Mouse (Mus musculus): Measurements from ENCODE around the gene Ccnt2. TPM values are rescaled to one million over a fixed set of nuclear protein-coding genes. Genes with fewer than 3 reads are reported as not detected.

Ccnt2 gene
- polyA plus RNA-seq, 1 experiment from 2014 or later: 94.9 TPM

- H3K27me3 ChIP-seq (ENCODE audit: low read depth, poor library complexity, severe bottlenecking): no peaks in the 10 kb centered on the region
- peak overlapping the region; percentile 95 for H3K27ac ChIP-seq
- H3K4me1 ChIP-seq: peaks cover 19% of the 10 kb centered on the region
- H3K9me3 ChIP-seq (replicated peaks): no peaks in the 10 kb centered on the region
- DNase-seq (ENCODE audit: low spot score): peak; percentile 31
- WGBS: 1% methylated on average over 14 of the region's 14 CpGs
- H3K4me3 ChIP-seq: peak overlapping the region; percentile 95
- H3K36me3 ChIP-seq: peaks cover 8% of the 10 kb centered on the region
Measured at GRCm38 (mm10) chr1:127773198-127773802, 664 bp upstream of the Ccnt2 start.

DNA sequence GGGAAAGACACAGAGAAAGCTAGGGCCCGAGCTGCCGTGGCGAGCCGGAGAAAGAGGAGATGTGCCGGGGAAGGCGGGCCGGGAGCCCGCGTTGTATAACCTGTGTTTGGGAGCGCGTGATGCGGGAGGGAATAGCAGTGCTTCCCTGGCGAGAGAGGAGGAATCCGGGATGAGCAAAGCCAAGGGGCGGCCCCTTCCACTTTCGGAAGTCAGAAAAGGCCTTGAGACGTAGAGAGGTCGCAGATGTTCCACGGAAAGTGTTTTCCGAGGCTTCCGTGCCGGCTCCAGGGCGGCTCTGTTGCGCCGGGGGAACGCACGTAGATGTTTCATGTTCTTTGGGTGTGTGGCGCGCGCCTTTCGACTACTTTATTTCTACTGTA lies 527 bp downstream of the Ccnt2 start:
- Histone ChIP-seq H3K36me3 (peaks cover 19% of the 10 kb centered on the region), H3K27me3 (ENCODE audit: low read depth, poor library complexity, severe bottlenecking) (no peaks in the 10 kb centered on the region), H3K4me1 (peaks cover 19% of the 10 kb centered on the region), H3K4me3 (peak overlapping the region; percentile 95), H3K9me3 (replicated peaks) (no peaks in the 10 kb centered on the region), H3K27ac (peak overlapping the region; percentile 95)
- under 1% methylated on average over 31 of the region's 31 CpGs for WGBS
- no peak for DNase-seq (ENCODE audit: low spot score)

- no peak for DNase-seq (ENCODE audit: low spot score)
- H3K9me3 ChIP-seq (replicated peaks): no peaks in the 10 kb centered on the region
- peaks cover 20% of the 10 kb centered on the region for H3K36me3 ChIP-seq
- H3K4me3 ChIP-seq: peak overlapping the region; percentile 95
- peaks cover 19% of the 10 kb centered on the region for H3K4me1 ChIP-seq
- H3K27ac ChIP-seq: peak overlapping the region; percentile 95
- no peaks in the 10 kb centered on the region for H3K27me3 ChIP-seq (ENCODE audit: low read depth, poor library complexity, severe bottlenecking)
- WGBS: 13% methylated on average over 10 of the region's 10 CpGs
Measured at GRCm38 (mm10) chr1:127775206-127775720, 1.3 kb downstream of the Ccnt2 start.

- Histone ChIP-seq H3K4me3 (0 out of 2 replicates have a peak overlapping the region, but pooled peaks have one; percentile 95), H3K27me3 (ENCODE audit: low read depth, poor library complexity, severe bottlenecking) (no peaks in the 10 kb centered on the region), H3K9me3 (replicated peaks) (no peaks in the 10 kb centered on the region), H3K36me3 (peaks cover 20% of the 10 kb centered on the region), H3K27ac (no peak overlapping the region), H3K4me1 (peaks cover 19% of the 10 kb centered on the region)
- 80% methylated on average over 6 of the region's 6 CpGs for WGBS
- DNase-seq (ENCODE audit: low spot score): no peak
Measured at GRCm38 (mm10) chr1:127776246-127776645, 2.3 kb downstream of the Ccnt2 start.

GRCm38 (mm10) chr1:127778611-127779010 lies 4.6 kb downstream of the Ccnt2 start:
- H3K4me1 ChIP-seq: peaks cover 13% of the 10 kb centered on the region

GRCm38 (mm10) chr1:127780142-127780541 lies 6.2 kb downstream of the Ccnt2 start:
- 43% methylated on average over 3 of the region's 3 CpGs for WGBS
- Histone ChIP-seq H3K27me3 (ENCODE audit: low read depth, poor library complexity, severe bottlenecking) (no peaks in the 10 kb centered on the region), H3K9me3 (replicated peaks) (no peaks in the 10 kb centered on the region), H3K36me3 (peaks cover 32% of the 10 kb centered on the region), H3K4me1 (peaks cover 13% of the 10 kb centered on the region), H3K27ac (no peak overlapping the region), H3K4me3 (no peak overlapping the region)
- DNase-seq (ENCODE audit: low spot score): no peak

More at GRCm38 (mm10) chr1:127778611-127779010, 4.6 kb downstream of the Ccnt2 start:
- H3K36me3 ChIP-seq: peaks cover 25% of the 10 kb centered on the region
- H3K9me3 ChIP-seq (replicated peaks): no peaks in the 10 kb centered on the region
- H3K4me3 ChIP-seq: no peak overlapping the region
- H3K27ac ChIP-seq: no peak overlapping the region
- 87% methylated on average over 3 of the region's 3 CpGs for WGBS
- DNase-seq (ENCODE audit: low spot score): no peak
- no peaks in the 10 kb centered on the region for H3K27me3 ChIP-seq (ENCODE audit: low read depth, poor library complexity, severe bottlenecking)

DNA sequence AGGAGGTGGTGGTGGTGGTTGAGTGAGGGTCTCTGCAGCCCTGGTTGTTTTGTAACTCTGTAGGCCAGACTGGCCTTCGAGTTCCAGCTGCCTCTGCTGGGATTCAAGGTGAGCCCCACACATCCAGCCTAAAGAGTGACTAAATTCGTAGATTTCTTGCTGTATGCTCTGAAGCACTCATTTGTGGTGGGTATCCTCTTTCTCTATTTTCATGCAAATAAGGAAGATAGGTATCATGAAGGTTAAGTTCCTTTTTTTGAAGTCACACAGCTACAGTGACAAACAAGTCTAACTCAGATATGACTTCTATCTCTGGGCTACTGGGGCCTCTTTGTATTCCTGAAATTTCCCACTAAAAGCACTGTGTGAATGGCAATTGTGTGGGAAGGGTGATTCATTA lies 6.9 kb downstream of the Ccnt2 start:
- H3K27ac ChIP-seq: no peak overlapping the region
- H3K4me3 ChIP-seq: no peak overlapping the region
- H3K4me1 ChIP-seq: peaks cover 6% of the 10 kb centered on the region
- peaks cover 32% of the 10 kb centered on the region for H3K36me3 ChIP-seq
- H3K9me3 ChIP-seq (replicated peaks): no peaks in the 10 kb centered on the region
- 84% methylated on average over 2 of the region's 2 CpGs for WGBS
- no peaks in the 10 kb centered on the region for H3K27me3 ChIP-seq (ENCODE audit: low read depth, poor library complexity, severe bottlenecking)
- no peak for DNase-seq (ENCODE audit: low spot score)

DNA sequence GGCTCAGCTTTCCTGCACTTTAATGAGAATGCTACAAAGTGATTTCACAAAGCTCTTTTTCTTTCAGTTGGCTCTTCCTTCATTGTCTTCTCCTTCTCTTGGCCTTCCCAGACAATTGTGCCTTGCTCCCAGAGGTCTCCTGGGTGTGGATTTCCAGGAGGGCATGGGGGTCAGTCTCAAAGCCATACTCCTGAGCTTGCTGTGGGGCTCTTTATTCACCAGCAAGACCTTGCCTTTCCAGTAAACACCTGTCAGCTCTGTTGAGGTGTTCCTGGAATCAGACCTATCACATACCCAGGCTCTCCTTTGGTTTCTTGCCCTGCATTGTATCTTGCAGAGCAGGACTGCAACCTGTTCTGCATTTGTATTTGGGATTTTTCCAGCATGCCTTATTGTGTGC lies 9.9 kb downstream of the Ccnt2 start:
- Histone ChIP-seq H3K27ac (no peak overlapping the region), H3K36me3 (peaks cover 20% of the 10 kb centered on the region), H3K27me3 (ENCODE audit: low read depth, poor library complexity, severe bottlenecking) (no peaks in the 10 kb centered on the region), H3K4me1 (no peaks in the 10 kb centered on the region), H3K9me3 (replicated peaks) (no peaks in the 10 kb centered on the region), H3K4me3 (no peak overlapping the region)
- no peak for DNase-seq (ENCODE audit: low spot score)

DNA sequence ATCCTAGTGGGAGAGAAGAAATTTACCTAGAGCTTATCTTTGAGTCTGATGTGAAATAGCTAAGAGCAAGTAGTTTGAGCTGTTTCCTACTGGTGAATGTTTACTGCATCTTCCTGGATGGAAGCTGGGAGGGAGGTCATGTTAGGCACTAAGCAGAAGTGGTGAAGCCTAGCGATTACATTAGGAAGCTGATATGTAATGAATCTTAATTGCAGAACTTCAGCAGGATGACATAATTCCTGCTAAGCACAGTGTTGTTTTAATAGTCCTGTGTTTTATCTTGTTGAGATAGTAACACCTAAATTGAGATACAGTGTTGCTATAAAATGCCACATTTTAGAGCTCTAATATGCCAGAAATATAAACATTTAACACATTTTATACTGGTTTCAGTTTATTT lies 11.9 kb downstream of the Ccnt2 start:
- Histone ChIP-seq H3K4me1 (no peaks in the 10 kb centered on the region), H3K4me3 (no peak overlapping the region), H3K27me3 (ENCODE audit: low read depth, poor library complexity, severe bottlenecking) (no peaks in the 10 kb centered on the region), H3K36me3 (peaks cover 12% of the 10 kb centered on the region), H3K27ac (no peak overlapping the region), H3K9me3 (replicated peaks) (no peaks in the 10 kb centered on the region)
- no peak for DNase-seq (ENCODE audit: low spot score)
- WGBS: 85% methylated on average over 1 of the region's 1 CpGs

DNA sequence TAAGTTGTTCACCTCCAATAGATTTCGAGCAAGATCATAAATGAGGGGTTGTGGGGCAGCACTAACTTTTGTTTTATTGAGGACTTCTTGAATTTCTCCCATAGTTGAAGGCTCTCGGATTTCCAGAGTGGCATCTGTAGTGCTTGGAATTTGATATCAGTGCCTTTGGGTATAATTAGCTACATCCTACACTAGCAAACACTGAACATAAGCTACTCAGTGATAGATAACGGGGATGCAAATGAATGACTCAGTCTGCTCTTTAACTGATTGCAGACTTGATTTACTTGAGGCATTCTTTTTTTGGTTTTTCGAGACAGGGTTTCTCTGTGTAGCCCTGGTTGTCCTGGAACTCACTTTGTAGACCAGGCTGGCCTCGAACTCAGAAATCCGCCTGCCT lies 15.0 kb downstream of the Ccnt2 start:
- no peak overlapping the region for H3K27ac ChIP-seq
- no peaks in the 10 kb centered on the region for H3K27me3 ChIP-seq (ENCODE audit: low read depth, poor library complexity, severe bottlenecking)
- no peaks in the 10 kb centered on the region for H3K4me1 ChIP-seq
- no peak overlapping the region for H3K4me3 ChIP-seq
- H3K9me3 ChIP-seq (replicated peaks): no peaks in the 10 kb centered on the region
- 82% methylated on average over 6 of the region's 6 CpGs for WGBS
- peaks cover 27% of the 10 kb centered on the region for H3K36me3 ChIP-seq
- no peak for DNase-seq (ENCODE audit: low spot score)

DNA sequence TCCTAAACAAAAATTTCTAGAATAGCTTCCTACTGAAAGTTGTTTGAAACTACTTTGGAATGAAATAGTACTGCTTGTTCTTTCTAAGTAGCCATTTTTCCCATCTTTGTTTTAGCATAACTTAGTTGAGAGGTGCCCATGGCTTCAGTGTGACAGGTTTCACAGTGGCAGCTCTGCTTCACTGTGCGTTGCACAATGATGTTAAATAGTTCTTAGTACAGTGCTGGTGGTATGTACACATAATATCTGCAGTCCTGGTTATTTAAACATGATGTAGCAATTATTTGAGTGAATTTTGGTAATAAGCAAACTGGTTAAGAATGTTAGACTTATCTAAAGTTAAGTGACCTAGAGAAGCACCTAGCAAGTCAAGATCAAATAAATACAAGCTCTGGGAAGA lies 19.5 kb downstream of the Ccnt2 start:
- Histone ChIP-seq H3K27ac (no peak overlapping the region), H3K4me1 (no peaks in the 10 kb centered on the region), H3K27me3 (ENCODE audit: low read depth, poor library complexity, severe bottlenecking) (no peaks in the 10 kb centered on the region), H3K4me3 (no peak overlapping the region), H3K36me3 (peaks cover 46% of the 10 kb centered on the region), H3K9me3 (replicated peaks) (no peaks in the 10 kb centered on the region)
- WGBS: 100% methylated on average over 1 of the region's 1 CpGs
- DNase-seq (ENCODE audit: low spot score): no peak

- Histone ChIP-seq H3K4me1 (no peaks in the 10 kb centered on the region), H3K27ac (no peak overlapping the region), H3K4me3 (no peak overlapping the region), H3K27me3 (ENCODE audit: low read depth, poor library complexity, severe bottlenecking) (no peaks in the 10 kb centered on the region), H3K9me3 (replicated peaks) (no peaks in the 10 kb centered on the region), H3K36me3 (peaks cover 61% of the 10 kb centered on the region)
- WGBS: 92% methylated on average over 6 of the region's 6 CpGs
- DNase-seq (ENCODE audit: low spot score): no peak
Measured at GRCm38 (mm10) chr1:127795087-127795769, 21.3 kb downstream of the Ccnt2 start.

DNA sequence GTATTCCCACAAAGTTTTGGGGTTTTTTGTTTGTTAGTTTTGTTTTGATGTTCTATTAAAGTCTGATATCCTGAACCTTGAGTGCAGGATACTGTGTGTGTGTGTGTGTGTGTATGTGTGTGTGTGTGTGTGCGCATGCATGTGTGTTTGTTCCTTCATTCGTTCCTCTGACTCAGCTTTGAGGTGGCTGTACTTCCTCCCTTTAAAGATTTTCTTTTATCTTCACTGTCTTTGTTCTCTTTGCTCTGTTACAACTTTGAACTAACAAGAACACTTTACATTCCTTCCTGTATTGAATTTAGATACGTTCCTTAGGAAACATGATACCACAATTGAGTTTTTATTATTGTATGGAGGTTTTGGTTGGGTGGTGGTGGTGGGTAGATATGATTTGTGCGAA lies 22.4 kb downstream of the Ccnt2 start:
- Histone ChIP-seq H3K36me3 (peaks cover 70% of the 10 kb centered on the region), H3K27me3 (ENCODE audit: low read depth, poor library complexity, severe bottlenecking) (no peaks in the 10 kb centered on the region), H3K9me3 (replicated peaks) (no peaks in the 10 kb centered on the region), H3K4me1 (no peaks in the 10 kb centered on the region), H3K27ac (no peak overlapping the region), H3K4me3 (no peak overlapping the region)
- WGBS: 90% methylated on average over 4 of the region's 4 CpGs
- no peak for DNase-seq (ENCODE audit: low spot score)

Data from limb, embryonic 10.5 days (tissue).